Mouse (Mus musculus) hindbrain, embryonic 15.5 days (tissue): ENCODE data around the gene Gm10837. TPM values are rescaled to one million over a fixed set of nuclear protein-coding genes. Genes with fewer than 3 reads are reported as not detected.

ENCODE experiments used
- ATAC-seq: fragments of 200-750 bp; cut with Nextera tagmentation; 2 replicates; pipeline ENCODE4 v1.8.0; 2017; ENCODE audit warnings: low read depth, moderate number of reproducible peaks, moderate TSS enrichment; ENCODE audit not compliant: low FRiP score
- H3K27ac ChIP-seq: fragments of 300-500 bp; sonication (generic); replicated peaks from 2 replicates; pipeline ENCODE4 v1.5.1; 2015; ENCODE audit warnings: mild to moderate bottlenecking, inconsistent platforms
- H3K27me3 ChIP-seq: fragments of 300-500 bp; sonication (generic); 2 replicates; pipeline ENCODE4 v1.6.1; 2015; ENCODE audit warnings: control low read depth, inconsistent platforms
- H3K36me3 ChIP-seq: fragments of 300-500 bp; sonication (generic); 2 replicates; pipeline ENCODE4 v1.6.1; 2015; ENCODE audit warnings: control low read depth, inconsistent platforms
- H3K4me1 ChIP-seq: fragments of 300-500 bp; sonication (generic); replicated peaks from 2 replicates; pipeline ENCODE4 v1.6.1; 2015; ENCODE audit warnings: control low read depth, inconsistent platforms
- H3K4me2 ChIP-seq: fragments of 300-500 bp; sonication (generic); 2 replicates; pipeline ENCODE4 v1.6.1; 2015; ENCODE audit warnings: moderate library complexity, mild to moderate bottlenecking, inconsistent platforms
- H3K4me3 ChIP-seq: fragments of 300-500 bp; sonication (generic); 2 replicates; pipeline ENCODE4 v1.5.1; 2015; ENCODE audit warnings: mild to moderate bottlenecking, inconsistent platforms
- H3K9ac ChIP-seq: fragments of 300-500 bp; sonication (generic); 2 replicates; pipeline ENCODE4 v1.6.1; 2015; ENCODE audit warnings: inconsistent platforms
- H3K9me3 ChIP-seq: fragments of 300-500 bp; sonication (generic); 2 replicates; pipeline ENCODE4 v1.6.1; 2016; ENCODE audit warnings: control low read depth, inconsistent platforms
- WGBS: fragments of 180-500 bp; shearing (Covaris S2); methylation state at CpG from one replicate; pipeline ENCODE4 v1.1.7; 2015; 5-methylcytosine and 5-hydroxymethylcytosine counted together
- polyA plus RNA-seq: library from polyadenylated mRNA; unstranded; fragments of >200 nt; fragmentation: Nextera tagmentation; extraction: Ambion mirVana; gene quantifications from 2 replicates; pipeline ENCODE4 v1.2.1, GENCODE M21; 2015

Gene Gm10837
- polyA plus RNA-seq, 1 experiment from 2014 or later: 0.64 TPM

GRCm38 (mm10) chr14:122466756-122467362 is 23.5 kb upstream of the Gm10837 start:
- H3K9ac ChIP-seq: no peak overlapping the region
- peaks cover 57% of the 10 kb centered on the region for H3K27me3 ChIP-seq
- 27% methylated on average over 7 of the region's 7 CpGs for WGBS
- H3K4me1 ChIP-seq: peaks cover 19% of the 10 kb centered on the region
- H3K4me3 ChIP-seq: no peak overlapping the region
- H3K9me3 ChIP-seq: no peaks in the 10 kb centered on the region
- H3K27ac ChIP-seq: no peak overlapping the region
- no peaks in the 10 kb centered on the region for H3K36me3 ChIP-seq
- ATAC-seq: no peak
- H3K4me2 ChIP-seq: peak overlapping the region; percentile 70; the same call in 1 of the 2 replicates

- peak overlapping the region; percentile 43 for H3K4me2 ChIP-seq
- peaks cover 57% of the 10 kb centered on the region for H3K27me3 ChIP-seq
- peak overlapping the region; percentile 54 for H3K27ac ChIP-seq
- ATAC-seq: no peak
- H3K4me1 ChIP-seq: peaks cover 19% of the 10 kb centered on the region
- H3K4me3 ChIP-seq: 0 out of 2 replicates have a peak overlapping the region, but pooled peaks have one; percentile 9
- WGBS: 15% methylated on average over 23 of the region's 23 CpGs
- H3K9ac ChIP-seq: peak overlapping the region; percentile 22
- H3K9me3 ChIP-seq: no peaks in the 10 kb centered on the region
- H3K36me3 ChIP-seq: no peaks in the 10 kb centered on the region
These were observed 22.2 kb upstream of the Gm10837 start for GRCm38 (mm10) chr14:122467926-122468841.

- H3K4me3 ChIP-seq: no peak overlapping the region; the same call in 1 of the 2 replicates
- WGBS: 6% methylated on average over 28 of the region's 28 CpGs
- no peak for ATAC-seq
These were observed 21.2 kb upstream of the Gm10837 start for GRCm38 (mm10) chr14:122468971-122469755.

GRCm38 (mm10) chr14:122471449-122472085 is 18.8 kb upstream of the Gm10837 start:
- ATAC-seq: no peak
- Histone ChIP-seq H3K4me3 (peak overlapping the region; percentile 55; the same call in 1 of the 2 replicates), H3K4me1 (peaks cover 15% of the 10 kb centered on the region), H3K36me3 (no peaks in the 10 kb centered on the region), H3K9me3 (no peaks in the 10 kb centered on the region), H3K27ac (peak overlapping the region; percentile 78), H3K27me3 (peaks cover 55% of the 10 kb centered on the region), H3K9ac (no peak overlapping the region), H3K4me2 (peak overlapping the region; percentile 55)
- WGBS: 11% methylated on average over 31 of the region's 31 CpGs

More at GRCm38 (mm10) chr14:122468971-122469755, 21.2 kb upstream of the Gm10837 start:
- Histone ChIP-seq H3K4me2 (peak overlapping the region; percentile 43), H3K9ac (no peak overlapping the region; the same call in 1 of the 2 replicates), H3K36me3 (no peaks in the 10 kb centered on the region), H3K27me3 (peaks cover 60% of the 10 kb centered on the region), H3K27ac (peak overlapping the region; percentile 31), H3K9me3 (no peaks in the 10 kb centered on the region), H3K4me1 (peaks cover 10% of the 10 kb centered on the region)

- no peak for ATAC-seq
- Histone ChIP-seq H3K36me3 (no peaks in the 10 kb centered on the region), H3K27me3 (peaks cover 50% of the 10 kb centered on the region), H3K4me3 (peak overlapping the region; percentile 55), H3K9ac (peak overlapping the region; percentile 39; the same call in 1 of the 2 replicates), H3K9me3 (no peaks in the 10 kb centered on the region), H3K4me1 (peaks cover 15% of the 10 kb centered on the region), H3K27ac (peak overlapping the region; percentile 97), H3K4me2 (peak overlapping the region; percentile 55)
- 2% methylated on average over 13 of the region's 13 CpGs for WGBS
These were observed 18.2 kb upstream of the Gm10837 start for GRCm38 (mm10) chr14:122472161-122472560.

- no peaks in the 10 kb centered on the region for H3K9me3 ChIP-seq
- no peak for ATAC-seq
- peaks cover 15% of the 10 kb centered on the region for H3K4me1 ChIP-seq
- peak overlapping the region; percentile 55 for H3K4me3 ChIP-seq
- no peaks in the 10 kb centered on the region for H3K36me3 ChIP-seq
- H3K9ac ChIP-seq: peak overlapping the region; percentile 39; the same call in 1 of the 2 replicates
- 14% methylated on average over 5 of the region's 5 CpGs for WGBS
- peak overlapping the region; percentile 97 for H3K27ac ChIP-seq
- peaks cover 46% of the 10 kb centered on the region for H3K27me3 ChIP-seq
- H3K4me2 ChIP-seq: peak overlapping the region; percentile 55
These were observed 17.7 kb upstream of the Gm10837 start for GRCm38 (mm10) chr14:122472647-122473046.

- no peaks in the 10 kb centered on the region for H3K36me3 ChIP-seq
- no peaks in the 10 kb centered on the region for H3K9me3 ChIP-seq
- no peak for ATAC-seq
- peaks cover 15% of the 10 kb centered on the region for H3K4me1 ChIP-seq
- peak overlapping the region; percentile 97 for H3K27ac ChIP-seq
- H3K9ac ChIP-seq: peak overlapping the region; percentile 39; the same call in 1 of the 2 replicates
- peaks cover 44% of the 10 kb centered on the region for H3K27me3 ChIP-seq
- whole genome bisulfite sequencing: 5% methylated on average over 17 of the region's 17 CpGs
- H3K4me2 ChIP-seq: peak overlapping the region; percentile 55
- H3K4me3 ChIP-seq: peak overlapping the region; percentile 55
These were observed 17.1 kb upstream of the Gm10837 start for GRCm38 (mm10) chr14:122473211-122473751.

GRCm38 (mm10) chr14:122474041-122474890 is 16.1 kb upstream of the Gm10837 start:
- WGBS: 1% methylated on average over 57 of the region's 57 CpGs
- Histone ChIP-seq H3K9ac (peak overlapping the region; percentile 54), H3K4me3 (peak overlapping the region; percentile 55), H3K27me3 (peaks cover 42% of the 10 kb centered on the region), H3K27ac (peak overlapping the region; percentile 97), H3K36me3 (no peaks in the 10 kb centered on the region), H3K9me3 (no peaks in the 10 kb centered on the region), H3K4me2 (peak overlapping the region; percentile 55), H3K4me1 (peaks cover 15% of the 10 kb centered on the region)
- ATAC-seq: peak; percentile 82

GRCm38 (mm10) chr14:122474891-122475556 is 15.4 kb upstream of the Gm10837 start, which contains the start of gene Zic2:
Gene Zic2 (plus strand): TSS chr14:122475435.
- WGBS: under 1% methylated on average over 46 of the region's 73 CpGs
- peak; percentile 82 for ATAC-seq
- peaks cover 34% of the 10 kb centered on the region for H3K27me3 ChIP-seq
- H3K4me2 ChIP-seq: peak within 1 kb of the TSS; percentile 55
- H3K4me3 ChIP-seq: peak within 1 kb of the TSS; percentile 55
- peak within 1 kb of the TSS; percentile 59 for H3K9ac ChIP-seq
- peaks cover 15% of the 10 kb centered on the region for H3K4me1 ChIP-seq
- no peaks in the 10 kb centered on the region for H3K36me3 ChIP-seq
- peak within 1 kb of the TSS; percentile 97 for H3K27ac ChIP-seq
- H3K9me3 ChIP-seq: no peaks in the 10 kb centered on the region
